Mouse (Mus musculus): ENCODE measurements at regions not wholly inside any gene's neighbourhood (a gene's known extent, or its start where the extent isn't known, plus 50 kb on each side); places are given as distances from the start of the nearest gene placed in this dataset.

DNA sequence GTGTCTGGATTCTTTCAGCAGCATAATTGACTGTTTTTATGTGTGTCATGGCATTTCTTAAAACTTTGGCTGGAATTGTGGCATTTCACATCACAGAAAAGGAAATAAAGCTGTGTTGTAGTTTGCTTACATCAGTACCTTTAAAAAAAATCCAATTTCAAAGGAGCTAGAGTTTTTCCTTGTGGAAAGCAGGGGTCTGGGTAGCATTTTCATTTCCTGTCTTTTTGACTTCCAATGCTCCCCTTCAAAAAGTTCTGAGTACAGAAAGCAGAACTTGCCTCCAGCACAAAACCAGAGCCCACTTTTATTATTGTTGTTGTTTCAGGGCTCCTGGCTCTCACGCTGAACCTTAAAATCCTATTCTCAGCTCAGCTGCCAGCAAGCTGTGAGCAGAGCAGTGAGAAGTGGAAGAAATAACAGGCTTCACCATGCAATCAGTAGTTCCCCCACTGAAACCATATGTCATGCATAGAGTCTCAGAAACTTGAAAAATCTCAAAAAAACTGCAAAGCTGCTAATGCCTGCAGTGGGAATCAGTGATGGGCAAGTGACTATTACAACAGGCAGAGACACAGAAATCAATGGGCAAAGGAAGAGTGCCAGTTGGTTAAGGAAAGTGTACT lies 668.3 kb downstream of the Epha7 start:
- ATAC-seq (replicated peaks; ENCODE audit: low FRiP score): no peak
- no peak overlapping the region for H3K9ac ChIP-seq (ENCODE audit: low read length)

DNA sequence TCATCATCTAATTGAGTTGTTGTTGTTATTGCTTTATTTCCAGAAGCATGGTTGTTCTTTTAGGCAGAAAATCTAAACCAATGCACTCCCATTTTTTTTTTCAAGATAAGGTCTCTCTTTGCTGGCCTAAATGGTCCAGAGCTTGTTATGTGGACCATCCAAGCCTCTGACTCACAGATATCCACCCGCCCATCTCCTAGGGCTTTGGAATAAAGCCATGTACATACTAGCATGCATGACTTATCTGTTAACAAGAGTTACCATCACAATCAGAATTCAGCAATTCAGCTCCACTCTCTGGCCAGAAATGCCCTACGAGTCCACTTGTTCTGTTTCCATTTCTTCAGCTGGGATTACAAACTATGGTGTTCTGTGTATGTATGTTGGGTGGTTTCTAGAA lies 669.5 kb downstream of the Epha7 start:
- Histone ChIP-seq H3K27ac (ENCODE audit: low read depth, low read length) (no peak overlapping the region), H3K4me2 (ENCODE audit: low read depth, low read length, severe bottlenecking) (no peak overlapping the region), H3K9me3 (ENCODE audit: control insufficient read depth, low read length) (no peaks in the 10 kb centered on the region), H3K36me3 (ENCODE audit: control insufficient read depth, insufficient read depth, low read length) (no peaks in the 10 kb centered on the region), H3K9ac (ENCODE audit: low read length) (no peak overlapping the region), H3K4me1 (replicated peaks; ENCODE audit: control insufficient read depth, insufficient read depth, low read length) (no peaks in the 10 kb centered on the region), H3K27me3 (ENCODE audit: control insufficient read depth, insufficient read depth, low read length) (no peaks in the 10 kb centered on the region), H3K4me3 (ENCODE audit: low read depth, low read length) (no peak overlapping the region)
- ATAC-seq (replicated peaks; ENCODE audit: low FRiP score) (no peak), DNase-seq (ENCODE audit: low spot score) (no peak)
- WGBS: 93% methylated on average over 2 of the region's 2 CpGs

More for the DNA sequence above, 668.3 kb downstream of the Epha7 start:
- no peaks in the 10 kb centered on the region for H3K9me3 ChIP-seq (ENCODE audit: control insufficient read depth, low read length)
- no peak for DNase-seq (ENCODE audit: low spot score)
- no peaks in the 10 kb centered on the region for H3K4me1 ChIP-seq (replicated peaks; ENCODE audit: control insufficient read depth, insufficient read depth, low read length)
- 80% methylated on average over 1 of the region's 1 CpGs for WGBS
- H3K4me2 ChIP-seq (ENCODE audit: low read depth, low read length, severe bottlenecking): no peak overlapping the region
- H3K36me3 ChIP-seq (ENCODE audit: control insufficient read depth, insufficient read depth, low read length): no peaks in the 10 kb centered on the region
- H3K27ac ChIP-seq (ENCODE audit: low read depth, low read length): no peak overlapping the region
- no peaks in the 10 kb centered on the region for H3K27me3 ChIP-seq (ENCODE audit: control insufficient read depth, insufficient read depth, low read length)
- H3K4me3 ChIP-seq (ENCODE audit: low read depth, low read length): no peak overlapping the region

DNA sequence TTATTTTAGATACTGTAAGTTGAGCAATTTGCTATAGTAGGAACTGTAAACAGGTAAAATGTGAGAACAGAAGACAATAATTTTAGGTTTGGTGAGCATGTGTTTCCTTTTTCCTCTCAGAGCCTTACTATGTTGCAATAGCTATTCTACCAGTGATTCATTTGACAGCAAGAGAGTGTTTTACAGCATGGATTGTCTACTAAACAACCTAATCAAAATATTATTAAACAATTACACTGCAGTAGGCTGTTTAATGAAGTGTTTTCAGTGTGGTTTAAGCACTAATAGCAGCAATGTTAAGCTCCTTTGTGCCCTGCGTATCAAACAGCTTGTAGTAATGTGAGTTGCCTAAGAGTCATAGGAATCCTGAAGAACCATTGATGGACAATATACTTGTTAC lies 687.9 kb downstream of the Epha7 start:
- no peak for DNase-seq (ENCODE audit: low spot score)
- no peaks in the 10 kb centered on the region for H3K9me3 ChIP-seq (ENCODE audit: control insufficient read depth, low read length)
- WGBS: 80% methylated on average over 1 of the region's 1 CpGs
- no peak overlapping the region for H3K4me3 ChIP-seq (ENCODE audit: low read depth, low read length)
- no peak for ATAC-seq (replicated peaks; ENCODE audit: low FRiP score)
- H3K4me2 ChIP-seq (ENCODE audit: low read depth, low read length, severe bottlenecking): no peak overlapping the region
- H3K27ac ChIP-seq (ENCODE audit: low read depth, low read length): no peak overlapping the region
- no peaks in the 10 kb centered on the region for H3K27me3 ChIP-seq (ENCODE audit: control insufficient read depth, insufficient read depth, low read length)
- H3K36me3 ChIP-seq (ENCODE audit: control insufficient read depth, insufficient read depth, low read length): no peaks in the 10 kb centered on the region
- no peak overlapping the region for H3K9ac ChIP-seq (ENCODE audit: low read length)
- H3K4me1 ChIP-seq (replicated peaks; ENCODE audit: control insufficient read depth, insufficient read depth, low read length): no peaks in the 10 kb centered on the region

DNA sequence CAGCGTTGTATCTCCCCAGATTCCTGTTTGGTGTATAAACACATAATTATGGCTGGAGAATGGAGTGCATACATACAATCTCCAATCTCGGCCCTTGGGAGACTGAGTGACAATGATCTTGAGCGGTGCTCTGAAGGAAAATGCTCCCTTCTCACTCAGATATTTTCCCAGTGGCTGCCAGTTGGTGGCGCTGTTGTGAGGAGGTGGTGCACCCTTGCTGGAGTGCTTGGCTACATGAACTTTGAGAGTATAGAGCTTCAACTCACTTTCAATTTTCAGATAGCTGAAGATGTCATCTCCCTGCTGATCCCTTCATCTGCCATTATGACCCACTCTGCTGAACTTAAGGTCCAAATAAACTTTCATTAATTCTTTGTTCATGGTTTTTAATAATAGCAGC lies 712.1 kb downstream of the Epha7 start:
- 68% methylated on average over 4 of the region's 4 CpGs for WGBS

DNA sequence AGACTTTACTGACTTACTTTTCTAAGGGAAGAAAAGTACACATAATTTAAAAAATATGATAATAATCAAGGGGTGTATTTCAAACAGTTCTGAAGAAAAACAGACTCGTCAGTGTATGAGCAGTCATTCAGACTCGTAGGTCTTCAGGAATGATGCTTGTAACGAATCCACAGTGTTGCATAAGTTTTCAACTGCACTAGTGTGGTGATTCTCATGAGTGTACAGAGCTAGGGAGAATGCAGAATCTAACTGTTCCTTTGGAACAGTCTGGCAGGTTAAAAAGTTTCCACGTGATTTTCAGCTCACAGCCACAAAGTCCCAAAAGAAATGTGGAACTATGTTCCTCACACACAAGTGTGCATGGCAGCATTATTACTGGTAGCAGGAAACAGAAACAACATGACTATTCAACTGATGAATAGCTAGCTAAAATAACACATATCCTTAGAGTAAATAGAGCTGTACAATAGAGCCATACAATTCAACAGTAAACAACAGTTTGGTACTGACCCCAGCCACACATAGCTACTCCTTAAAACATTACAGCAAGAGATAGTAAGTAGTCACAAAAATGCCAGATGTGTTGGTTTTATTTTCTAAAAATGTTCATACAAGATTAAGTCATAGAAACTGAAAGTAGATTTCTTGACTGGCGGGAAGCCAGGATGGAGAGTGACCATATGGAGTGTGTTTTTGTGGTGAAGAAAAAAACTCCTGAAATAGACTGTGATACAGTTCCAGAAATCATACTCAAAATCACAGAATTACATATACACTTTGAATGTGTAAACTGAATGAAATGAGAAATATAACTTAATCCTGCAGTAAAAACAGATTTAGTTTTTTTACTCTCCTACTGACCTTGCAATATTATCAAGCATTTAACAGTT lies 713.1 kb downstream of the Epha7 start:
- DNase-seq (ENCODE audit: low spot score) (no peak), ATAC-seq (replicated peaks; ENCODE audit: low FRiP score) (no peak)
- Histone ChIP-seq H3K27ac (ENCODE audit: low read depth, low read length) (no peak overlapping the region), H3K4me2 (ENCODE audit: low read depth, low read length, severe bottlenecking) (no peak overlapping the region), H3K27me3 (ENCODE audit: control insufficient read depth, insufficient read depth, low read length) (no peaks in the 10 kb centered on the region), H3K9ac (ENCODE audit: low read length) (no peak overlapping the region), H3K4me3 (ENCODE audit: low read depth, low read length) (no peak overlapping the region), H3K36me3 (ENCODE audit: control insufficient read depth, insufficient read depth, low read length) (no peaks in the 10 kb centered on the region), H3K9me3 (ENCODE audit: control insufficient read depth, low read length) (no peaks in the 10 kb centered on the region), H3K4me1 (replicated peaks; ENCODE audit: control insufficient read depth, insufficient read depth, low read length) (no peaks in the 10 kb centered on the region)
- 89% methylated on average over 5 of the region's 5 CpGs for WGBS

More for the DNA sequence above, 712.1 kb downstream of the Epha7 start:
- H3K4me2 ChIP-seq (ENCODE audit: low read depth, low read length, severe bottlenecking): no peak overlapping the region
- no peak overlapping the region for H3K4me3 ChIP-seq (ENCODE audit: low read depth, low read length)
- no peaks in the 10 kb centered on the region for H3K27me3 ChIP-seq (ENCODE audit: control insufficient read depth, insufficient read depth, low read length)
- DNase-seq (ENCODE audit: low spot score) (no peak), ATAC-seq (replicated peaks; ENCODE audit: low FRiP score) (no peak)
- H3K27ac ChIP-seq (ENCODE audit: low read depth, low read length): no peak overlapping the region
- no peaks in the 10 kb centered on the region for H3K9me3 ChIP-seq (ENCODE audit: control insufficient read depth, low read length)
- H3K36me3 ChIP-seq (ENCODE audit: control insufficient read depth, insufficient read depth, low read length): no peaks in the 10 kb centered on the region
- H3K4me1 ChIP-seq (replicated peaks; ENCODE audit: control insufficient read depth, insufficient read depth, low read length): no peaks in the 10 kb centered on the region
- H3K9ac ChIP-seq (ENCODE audit: low read length): no peak overlapping the region
